ENCODE assay signal across 37 mouse cellular contexts in the genomic region with DNA sequence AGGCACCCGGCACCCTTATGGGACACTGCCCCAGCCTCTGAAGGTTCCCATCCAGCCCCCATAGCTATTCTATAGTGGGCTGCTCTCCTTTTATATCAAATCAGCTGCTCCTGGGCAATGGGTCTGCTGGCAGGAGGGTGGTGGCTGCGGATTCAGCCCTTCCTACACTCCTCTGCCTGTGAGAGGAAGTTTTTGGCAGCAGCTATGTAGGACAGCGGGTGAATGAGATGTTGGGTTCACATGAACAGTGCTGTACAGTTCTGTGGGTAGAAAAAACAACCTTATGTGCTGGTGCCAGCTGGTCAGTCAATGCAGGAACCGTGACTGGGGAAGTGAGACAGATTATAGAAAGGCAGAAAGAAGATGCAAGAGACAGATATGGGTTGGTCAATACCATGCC. TPM values are rescaled to one million over a fixed set of nuclear protein-coding genes. Genes with fewer than 3 reads are reported as not detected.
"Had no signal": no experiment of that assay in that cellular context is flagged by ENCODE, and none has a peak within 500 bp of the region (broad histone marks: within the 10 kb centered on the region; RNA-seq: fewer than 3 reads in every experiment).

No protein-coding gene starts in this region.

- H3K36me3 ChIP-seq: heart, embryonic 13.5 days; heart, embryonic 15.5 days; hindbrain, embryonic 10.5 days; hindbrain, embryonic 13.5 days; hindbrain, embryonic 15.5 days; intestine, embryonic 15.5 days; kidney, embryonic 15.5 days; limb, embryonic 13.5 days; limb, embryonic 15.5 days; liver, embryonic 12.5 days had no signal

- H3K9me3 ChIP-seq: heart, embryonic 13.5 days; heart, embryonic 15.5 days; hindbrain, embryonic 10.5 days; hindbrain, embryonic 13.5 days; hindbrain, embryonic 15.5 days; intestine, embryonic 15.5 days; kidney, embryonic 15.5 days; limb, embryonic 13.5 days; limb, embryonic 15.5 days; liver, embryonic 12.5 days had no signal

- H3K4me3 ChIP-seq: gastrocnemius, adult 2 months; heart, adult 2 months; heart, embryonic 13.5 days; heart, embryonic 15.5 days; hindbrain, embryonic 10.5 days; hindbrain, embryonic 13.5 days; hindbrain, embryonic 15.5 days; intestine, embryonic 15.5 days; kidney, embryonic 15.5 days; layer of hippocampus, adult 2 months; limb, embryonic 13.5 days; limb, embryonic 15.5 days; liver, embryonic 12.5 days had no signal

- DNase-seq: gastrocnemius, adult 2 months; gastrocnemius, postnatal 10 days; gastrocnemius, postnatal 25 days; heart, adult 11 months; heart, adult 2 months; heart, postnatal 14 days; heart, postnatal 36 days; kidney, adult 18-20 months; kidney, adult 8-10 months; kidney, postnatal 25 days; kidney, postnatal 4 days; layer of hippocampus, postnatal 36 days; left cerebral cortex, postnatal 4 days had no signal

- H3K27ac ChIP-seq: gastrocnemius, adult 2 months; heart, adult 2 months; heart, embryonic 13.5 days; heart, embryonic 15.5 days; hindbrain, embryonic 10.5 days; hindbrain, embryonic 13.5 days; hindbrain, embryonic 15.5 days; intestine, embryonic 15.5 days; kidney, embryonic 15.5 days; kidney, postnatal 0 days; layer of hippocampus, adult 2 months; limb, embryonic 13.5 days; limb, embryonic 15.5 days; liver, embryonic 12.5 days; liver, embryonic 14.5 days had no signal

- H3K4me2 ChIP-seq: heart, embryonic 11.5 days; heart, embryonic 13.5 days; heart, embryonic 15.5 days; hindbrain, embryonic 13.5 days; hindbrain, embryonic 15.5 days; intestine, embryonic 15.5 days; kidney, embryonic 15.5 days; limb, embryonic 13.5 days; limb, embryonic 15.5 days; liver, embryonic 12.5 days had no signal

- H3K27me3 ChIP-seq: hindbrain, embryonic 13.5 days; hindbrain, embryonic 15.5 days; intestine, embryonic 15.5 days; kidney, embryonic 15.5 days; limb, embryonic 13.5 days; limb, embryonic 15.5 days had no signal

- H3K9ac ChIP-seq: heart, embryonic 13.5 days; heart, embryonic 15.5 days; hindbrain, embryonic 13.5 days; hindbrain, embryonic 15.5 days; intestine, embryonic 15.5 days; kidney, embryonic 15.5 days; limb, embryonic 13.5 days; limb, embryonic 15.5 days; liver, embryonic 12.5 days; liver, embryonic 14.5 days had no signal

- ATAC-seq: inflammation-experienced regulatory T-cells, adult 6 months; intestine, embryonic 15.5 days; intestine, postnatal 0 days; liver, embryonic 12.5 days had no signal

- H3K4me1 ChIP-seq: heart, embryonic 13.5 days; heart, embryonic 15.5 days; hindbrain, embryonic 13.5 days; hindbrain, embryonic 15.5 days; intestine, embryonic 15.5 days; kidney, embryonic 15.5 days; limb, embryonic 15.5 days had no signal

RNA-seq across cellular contexts. Expression of a gene that starts 11.2 kb away (rescaled TPM):
- total RNA-seq: heart, adult 2 months; heart, postnatal 36 days; liver, adult 2 months had no signal
- polyA plus RNA-seq: heart, postnatal 0 days; inflammation-experienced regulatory T-cells, adult 6 months had no signal

RNA-seq across cellular contexts. Expression of a gene that starts 23.8 kb away (rescaled TPM):
- total RNA-seq: gastrocnemius, adult 2 months; gastrocnemius, postnatal 10 days; gastrocnemius, postnatal 25 days; gastrocnemius, postnatal 4 days; heart, adult 2 months; heart, postnatal 14 days; heart, postnatal 36 days; layer of hippocampus, adult 2 months; layer of hippocampus, postnatal 10 days; layer of hippocampus, postnatal 36 days; left cerebral cortex, adult 18-20 months; left cerebral cortex, adult 8-10 months; left cerebral cortex, postnatal 10 days; left cerebral cortex, postnatal 25 days; left cerebral cortex, postnatal 4 days; liver, adult 2 months had no signal
- polyA plus RNA-seq: heart, adult 2 months; liver, adult 2 months had no signal
